Mouse (Mus musculus) thymus, postnatal 36 days (tissue): Measurements from ENCODE around the gene 5430419D17Rik.

ENCODE experiments used
- DNase-seq, 2 experiments: peaks; one replicate each; pipeline ENCODE4 v3.0.0; 2022; ENCODE audit warnings: mixed read lengths in 2 of 2

Gene 5430419D17Rik

DNA sequence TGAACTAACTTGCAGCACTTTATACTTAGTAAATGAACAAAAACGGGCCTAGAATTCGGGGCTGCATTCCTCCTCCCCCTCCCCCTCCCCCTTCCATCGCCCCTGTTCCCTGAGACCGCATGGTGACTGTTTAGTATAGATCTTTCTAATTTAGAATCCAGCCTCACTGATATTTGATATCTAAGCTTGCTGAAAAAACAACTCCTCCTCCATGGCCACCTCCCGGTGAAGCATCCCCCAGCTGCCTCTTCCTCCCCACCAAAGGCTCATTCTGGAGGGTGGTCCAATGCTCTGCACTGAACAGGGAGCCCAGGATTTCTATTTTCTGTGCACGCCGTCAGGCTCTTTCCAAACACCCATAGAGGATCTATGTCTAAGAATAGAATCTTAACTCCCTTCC lies 144.1 kb downstream of the 5430419D17Rik start:
- no peak for DNase-seq

DNA sequence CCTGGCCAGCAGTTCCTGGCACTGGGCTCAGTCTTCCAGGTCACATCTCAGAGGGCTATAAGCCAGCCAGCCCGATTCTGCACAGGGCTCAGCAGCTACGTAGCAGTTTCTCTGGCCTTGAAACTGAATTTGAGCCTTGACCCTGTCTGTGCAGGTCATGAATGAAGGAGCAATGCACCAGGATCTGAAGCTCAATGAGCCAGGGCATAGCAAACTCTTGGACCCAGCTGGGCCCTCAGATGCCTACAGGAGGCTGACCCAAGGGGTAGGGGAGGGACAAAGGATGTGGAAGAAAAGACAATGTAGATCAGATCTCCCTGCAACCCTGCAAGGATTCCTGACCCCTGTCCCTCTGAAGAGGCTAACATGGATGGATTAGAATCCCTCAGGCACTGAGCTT lies 148.0 kb downstream of the 5430419D17Rik start, which contains the start of gene Cuzd1:
Cuzd1 (minus strand) TSS at position 101 of the 400 bp plus-strand sequence.
- DNase-seq, result no peak

DNA sequence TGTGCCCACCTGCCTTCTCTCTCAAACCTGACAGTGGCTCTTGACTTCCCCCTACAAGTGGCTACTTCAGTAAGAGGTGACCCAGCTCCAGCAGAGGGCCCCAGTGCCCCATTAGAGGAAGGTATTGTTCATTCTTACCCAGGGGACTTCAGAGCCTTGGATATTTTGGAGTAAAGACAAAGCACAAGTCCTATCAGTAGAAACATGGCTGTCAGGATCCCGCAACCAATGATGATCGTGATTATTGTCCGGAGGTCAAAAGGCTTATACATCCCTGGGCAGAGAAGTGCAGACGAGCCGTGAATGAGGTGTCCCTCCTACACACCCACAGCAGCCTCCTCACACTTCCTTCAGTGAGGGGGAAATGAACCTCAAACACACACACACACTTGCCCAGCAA lies 152.9 kb downstream of the 5430419D17Rik start:
- no peak for DNase-seq

DNA sequence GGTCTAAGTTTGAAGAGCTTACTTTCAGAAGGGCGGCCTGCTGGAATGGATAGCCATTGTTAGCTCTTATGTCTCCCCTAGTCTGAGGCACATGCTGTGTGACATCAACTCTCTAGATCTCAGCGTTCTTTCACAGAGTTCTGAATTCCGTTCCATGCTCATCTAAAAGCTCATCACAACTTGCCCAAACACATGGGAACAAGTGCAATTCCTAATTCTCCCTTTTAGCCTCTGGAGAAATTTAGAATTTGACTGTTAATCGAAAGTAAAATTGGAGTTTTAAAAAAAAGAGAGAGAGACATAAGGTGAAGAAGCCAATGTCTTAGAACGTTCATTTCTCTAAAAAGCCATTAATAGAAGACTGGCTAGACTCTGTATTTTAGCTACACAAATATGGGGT lies 155.2 kb downstream of the 5430419D17Rik start, which contains the start of gene Fam24b:
Fam24b (minus strand) TSS at position 101 of the 400 bp plus-strand sequence.
- no peak for DNase-seq

DNA sequence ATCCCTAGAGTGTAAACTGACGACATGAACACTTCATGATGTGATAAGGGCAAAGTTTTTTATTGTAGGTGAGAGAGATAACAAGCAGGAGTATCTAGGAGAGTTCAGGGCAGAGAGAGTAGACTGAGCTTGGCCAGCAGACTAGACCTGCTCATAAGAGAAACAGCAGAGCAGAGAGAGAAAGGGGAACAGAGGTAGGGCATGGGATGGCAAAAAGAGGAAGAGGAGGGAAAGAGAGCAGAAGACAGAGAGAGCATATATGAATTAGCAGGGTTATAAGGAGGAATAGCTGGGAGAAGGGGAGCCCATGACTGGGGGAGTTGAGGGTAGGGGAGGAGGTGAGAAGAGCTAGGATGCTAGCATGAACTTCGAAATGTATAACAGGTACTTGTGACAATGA lies 157.5 kb downstream of the 5430419D17Rik start:
- DNase-seq, result no peak

DNA sequence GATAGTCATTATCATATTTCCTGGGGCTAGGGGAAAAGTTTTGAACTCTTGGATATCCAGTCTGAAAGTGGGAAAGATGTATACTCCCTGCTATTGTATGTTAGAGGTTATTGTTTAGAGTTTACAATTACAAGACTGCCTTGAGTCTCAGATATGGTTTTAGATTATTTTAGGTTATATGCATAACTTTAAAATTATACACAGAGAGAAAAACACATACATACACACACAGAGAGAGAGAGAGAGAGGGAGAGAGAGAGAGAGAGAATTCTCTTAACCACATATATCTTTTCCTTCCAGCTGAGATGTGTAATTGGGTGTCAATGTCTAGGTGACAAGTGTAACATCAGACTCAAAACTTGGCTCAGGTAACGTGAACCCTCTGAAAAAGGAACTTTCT lies 159.4 kb downstream of the 5430419D17Rik start, which contains the start of gene Fam24a:
Fam24a (plus strand) TSS at position 301 of the 400 bp plus-strand sequence.
- DNase-seq, result no peak

DNA sequence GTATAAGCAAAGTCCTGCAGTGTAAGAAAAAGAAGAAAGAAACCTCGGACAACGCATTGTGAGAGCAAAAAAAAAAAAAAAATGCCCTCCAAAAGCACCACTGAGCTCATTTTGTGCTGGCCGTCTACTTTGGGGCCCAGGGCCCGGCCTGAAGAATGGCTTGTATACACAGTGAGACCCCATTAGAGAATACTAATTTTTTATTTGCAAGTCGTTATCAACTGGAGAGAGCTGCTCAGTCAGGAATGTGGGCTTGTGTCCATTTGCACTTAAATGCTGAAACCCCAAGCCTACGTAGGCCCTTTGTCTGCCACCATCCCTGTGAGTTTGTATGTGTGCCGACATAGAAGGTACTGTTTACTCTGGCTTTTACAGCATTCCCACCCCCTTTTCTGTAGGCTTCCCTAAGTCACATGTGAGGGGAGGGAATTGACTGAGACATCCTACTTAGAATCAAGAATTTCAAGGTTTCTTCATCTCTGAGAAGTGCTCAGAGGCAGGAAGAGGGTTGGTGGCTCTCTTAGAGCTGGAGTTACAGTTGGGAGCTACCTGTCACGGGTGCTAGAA lies 163.4 kb downstream of the 5430419D17Rik start:
- DNase-seq, result no peak

DNA sequence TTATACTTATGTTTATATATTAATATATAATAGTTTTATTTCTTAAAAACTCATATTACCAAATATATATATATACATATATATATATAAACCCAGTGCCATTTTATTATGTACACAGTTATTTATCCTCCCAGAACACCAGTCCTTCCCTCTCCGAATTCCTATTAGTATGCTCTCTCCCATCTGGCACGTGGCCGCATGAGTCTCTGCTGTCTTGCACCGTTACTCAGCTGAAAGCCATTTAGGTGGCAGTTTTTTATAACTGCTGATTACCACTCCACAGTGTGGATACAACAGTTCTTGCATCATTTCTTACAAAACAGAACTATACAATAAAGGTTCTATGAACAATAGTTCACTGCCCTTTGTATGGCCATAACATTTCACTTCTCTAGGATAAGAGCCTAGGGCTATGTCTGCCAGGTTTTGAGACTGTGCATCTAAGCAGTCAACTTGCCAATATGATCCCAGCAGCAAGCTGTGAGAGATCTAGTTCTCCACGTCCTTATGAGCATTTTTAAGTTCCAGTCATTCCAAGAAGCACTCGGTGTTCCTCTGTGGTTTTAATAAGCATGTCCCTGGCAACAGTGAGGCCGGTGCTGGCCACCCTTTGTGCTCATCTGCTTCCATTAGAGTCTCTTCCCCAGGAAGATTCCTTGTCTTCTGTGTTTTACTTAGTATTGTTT lies 171.8 kb downstream of the 5430419D17Rik start:
- DNase-seq, result no peak
